Mouse (Mus musculus): Measurements from ENCODE around the gene Ripor2.

GRCm38 (mm10) chr13:24761083-24761402 lies 179.1 kb downstream of the Ripor2 start:
- TF ChIP-seq POLR2A (IDR thresholded peaks at IDR 0.05; ENCODE audit: low read depth, low read length) (no peak), CTCF (IDR thresholded peaks at IDR 0.05; ENCODE audit: extremely low read depth, insufficient read length, insufficient replicate concordance, low read depth, low read length) (no peak)
